Mouse (Mus musculus): ENCODE results near the gene Fam163b.

GRCm38 (mm10) chr2:27123121-27123520 lies 19.2 kb downstream of the Fam163b start:
- TF ChIP-seq EP300 (IDR thresholded peaks at IDR 0.05; ENCODE audit: insufficient read depth, low read depth, low read length): no peak
- no peak for TF ChIP-seq CTCF (IDR thresholded peaks at IDR 0.05; ENCODE audit: low read depth, low read length)
- no peak for TF ChIP-seq POLR2A (IDR thresholded peaks at IDR 0.05; ENCODE audit: insufficient read depth, low read length)

Data from ES-Bruce4 (cell line).